In genomic region chr3:145576482-145576822, GRCm38 (mm10) we compare ENCODE assay signal across 8 mouse cellular contexts. TPM values are rescaled to one million over a fixed set of nuclear protein-coding genes. Genes with fewer than 3 reads are reported as not detected.
A peak's percentile ranks its signal among the peaks of the same experiment; 100 is the strongest.
DNase-seq lines count a peak whose midpoint lies in the region; ATAC-seq lines count a peak whose summit lies in the region.

No protein-coding gene starts in this region.

- H3K9me3 ChIP-seq in heart, embryonic 16.5 days (replicated peaks; ENCODE audit: control insufficient read depth, low read length), result no peaks in the 10 kb centered on the region
- no peaks in the 10 kb centered on the region for H3K9me3 ChIP-seq in intestine, embryonic 14.5 days (ENCODE audit: control insufficient read depth, low read length)
- H3K9me3 ChIP-seq in midbrain, embryonic 16.5 days (replicated peaks; ENCODE audit: control insufficient read depth, low read length, poor library complexity, severe bottlenecking), result no peaks in the 10 kb centered on the region

- 0% methylated on average over 11 of the region's 11 CpGs for WGBS in heart, embryonic 16.5 days
- 0% methylated on average over 11 of the region's 11 CpGs for WGBS in intestine, embryonic 14.5 days
- under 1% methylated on average over 11 of the region's 11 CpGs for WGBS in midbrain, embryonic 16.5 days

- H3K9ac ChIP-seq in heart, embryonic 16.5 days (ENCODE audit: low read length), result peak overlapping the region; percentile 75
- H3K9ac ChIP-seq in intestine, embryonic 14.5 days (ENCODE audit: low read length), result peak overlapping the region; percentile 61
- peak overlapping the region; percentile 86 for H3K9ac ChIP-seq in midbrain, embryonic 16.5 days (ENCODE audit: low read depth, low read length)

- peaks cover 12% of the 10 kb centered on the region for H3K4me1 ChIP-seq in heart, embryonic 16.5 days (ENCODE audit: control insufficient read depth, insufficient read depth, low read length)
- peaks cover 10% of the 10 kb centered on the region for H3K4me1 ChIP-seq in intestine, embryonic 14.5 days (replicated peaks; ENCODE audit: control insufficient read depth, insufficient read depth, low read length)
- H3K4me1 ChIP-seq in midbrain, embryonic 16.5 days (ENCODE audit: control insufficient read depth, insufficient read depth, low read length), result peaks cover 14% of the 10 kb centered on the region

- H3K27me3 ChIP-seq in heart, embryonic 16.5 days (ENCODE audit: control insufficient read depth, insufficient read depth, low read length), result no peaks in the 10 kb centered on the region
- H3K27me3 ChIP-seq in intestine, embryonic 14.5 days (replicated peaks; ENCODE audit: control insufficient read depth, insufficient read depth, low read length), result no peaks in the 10 kb centered on the region
- no peaks in the 10 kb centered on the region for H3K27me3 ChIP-seq in midbrain, embryonic 16.5 days (ENCODE audit: control insufficient read depth, insufficient read depth, low read depth, low read length)

- H3K4me2 ChIP-seq in heart, embryonic 16.5 days (ENCODE audit: low read depth, low read length), result peak overlapping the region; percentile 90
- peak overlapping the region; percentile 94 for H3K4me2 ChIP-seq in intestine, embryonic 14.5 days (ENCODE audit: low read length)
- peak overlapping the region; percentile 84 for H3K4me2 ChIP-seq in midbrain, embryonic 16.5 days (ENCODE audit: low read length)

- intact Hi-C loops in heart, postnatal 25 days (cut with DNase I), result no loop called here

- no peak; the same call in 1 of the 2 replicates for ATAC-seq in heart, embryonic 16.5 days (replicated peaks; ENCODE audit: extremely low read depth, insufficient read depth, low FRiP score)
- ATAC-seq in common myeloid progenitor, adult 5-6 weeks (replicated peaks; ENCODE audit: low read depth, poor library complexity, severe bottlenecking), result peak; percentile 76; the same call in 1 of the 2 replicates
- ATAC-seq in intestine, embryonic 14.5 days (replicated peaks; ENCODE audit: low FRiP score, low TSS enrichment, low read depth), result no peak; the same call in 1 of the 2 replicates
- no peak for ATAC-seq in midbrain, embryonic 16.5 days

- peaks cover 15% of the 10 kb centered on the region for H3K36me3 ChIP-seq in heart, embryonic 16.5 days (ENCODE audit: control insufficient read depth, insufficient read depth)
- peaks cover 29% of the 10 kb centered on the region for H3K36me3 ChIP-seq in intestine, embryonic 14.5 days (ENCODE audit: control insufficient read depth, insufficient read depth, low read length)
- peaks cover 10% of the 10 kb centered on the region for H3K36me3 ChIP-seq in midbrain, embryonic 16.5 days (ENCODE audit: control insufficient read depth, insufficient read depth, low read length)

- peak overlapping the region; percentile 58; the same call in 1 of the 2 replicates for H3K27ac ChIP-seq in heart, embryonic 16.5 days (ENCODE audit: low read length)
- H3K27ac ChIP-seq in intestine, embryonic 14.5 days (ENCODE audit: low read depth), result peak overlapping the region; percentile 59; the same call in 1 of the 2 replicates
- peak overlapping the region; percentile 78 for H3K27ac ChIP-seq in midbrain, embryonic 16.5 days (ENCODE audit: low read length)

- no peak for DNase-seq in heart, postnatal 25 days (ENCODE audit: low spot score)
- no peak for DNase-seq in intestine, embryonic 14.5 days (ENCODE audit: low spot score)
- no peak for DNase-seq in urinary bladder, postnatal 4 days (ENCODE audit: low spot score in 2 of 2)
- no peak for DNase-seq in spleen, adult 12 weeks (ENCODE audit: low spot score)
- no peak for DNase-seq in right cerebral cortex, postnatal 25 days

- peak overlapping the region; percentile 70 for H3K4me3 ChIP-seq in heart, embryonic 16.5 days (ENCODE audit: low read length)
- H3K4me3 ChIP-seq in intestine, embryonic 14.5 days (ENCODE audit: low read depth, low read length), result peak overlapping the region; percentile 97
- H3K4me3 ChIP-seq in midbrain, embryonic 16.5 days (ENCODE audit: low read depth, low read length), result peak overlapping the region; percentile 87

RNA-seq across cellular contexts. Expression of gene Znhit6, which starts 0.4 kb away (rescaled TPM):
- polyA plus RNA-seq in heart, embryonic 16.5 days (2015; fragmentation: Nextera tagmentation; extraction: Ambion mirVana), result 19.3 and 25.4 TPM in 2 replicates
- total RNA-seq in heart, postnatal 25 days (2021), result 10 to 100 TPM; 10.5 to 11.1 TPM
- total RNA-seq in common myeloid progenitor, adult 5-6 weeks (2017), result 32.7 and 34.0 TPM in 2 replicates
- polyA plus RNA-seq in intestine, embryonic 14.5 days (2014; fragmentation: Nextera tagmentation; extraction: Ambion mirVana), result 29.3 and 32.5 TPM in 2 replicates
- 35.8 and 40.3 TPM in 2 replicates for polyA plus RNA-seq in midbrain, embryonic 16.5 days (2015; fragmentation: Nextera tagmentation; extraction: Ambion mirVana)
